Mouse (Mus musculus) midbrain, postnatal 0 days (tissue): ENCODE measurements around the gene Bcl2l15. TPM values are rescaled to one million over a fixed set of nuclear protein-coding genes. Genes with fewer than 3 reads are reported as not detected.
"Not testable (repeated sequence)": the region's sequence is repeated elsewhere in the genome, so short reads cannot be mapped to it uniquely, and the experiment has no call there.

ENCODE experiments used
- ATAC-seq: fragments of 200-750 bp; cut with Nextera tagmentation; 2 replicates; pipeline ENCODE4 v1.8.0; 2017; ENCODE audit warnings: moderate number of reproducible peaks, mild to moderate bottlenecking, moderate TSS enrichment, moderate library complexity; ENCODE audit not compliant: low FRiP score
- DNase-seq: peaks from one replicate; pipeline ENCODE4 v3.0.0-alpha.2; 2015; ENCODE audit warnings: low spot score
- H3K27ac ChIP-seq: fragments of 300-500 bp; sonication (generic); 2 replicates; pipeline ENCODE4 v1.5.1; 2014; ENCODE audit warnings: low read depth, mild to moderate bottlenecking, low read length, mixed read lengths
- H3K27me3 ChIP-seq: fragments of 300-500 bp; sonication (generic); 2 replicates; pipeline ENCODE4 v1.6.1; 2014; ENCODE audit warnings: low read length, control low read depth, mixed read lengths; ENCODE audit not compliant: insufficient read depth
- H3K36me3 ChIP-seq: fragments of 300-500 bp; sonication (generic); 2 replicates; pipeline ENCODE4 v1.6.1; 2014; ENCODE audit warnings: low read length, control low read depth, mixed read lengths; ENCODE audit not compliant: insufficient read depth
- H3K4me1 ChIP-seq: fragments of 300-500 bp; sonication (generic); 2 replicates; pipeline ENCODE4 v1.6.1; 2014; ENCODE audit warnings: mild to moderate bottlenecking, control low read depth, antibody characterized with exemption, low read length, mixed read lengths; ENCODE audit not compliant: insufficient read depth
- H3K4me2 ChIP-seq: fragments of 300-500 bp; sonication (generic); 2 replicates; pipeline ENCODE4 v1.6.1; 2014; ENCODE audit warnings: low read depth, mild to moderate bottlenecking, low read length, mixed read lengths; ENCODE audit not compliant: poor library complexity, severe bottlenecking
- H3K4me3 ChIP-seq: fragments of 300-500 bp; sonication (generic); 2 replicates; pipeline ENCODE4 v1.5.1; 2014; ENCODE audit warnings: low read depth, mild to moderate bottlenecking, low read length, moderate library complexity
- H3K9ac ChIP-seq: fragments of 300-500 bp; sonication (generic); replicated peaks from 2 replicates; pipeline ENCODE4 v1.6.1; 2014; ENCODE audit warnings: mild to moderate bottlenecking, low read length, moderate library complexity, mixed read lengths; ENCODE audit not compliant: poor library complexity, severe bottlenecking
- H3K9me3 ChIP-seq: fragments of 300-500 bp; sonication (generic); 2 replicates; pipeline ENCODE4 v1.6.1; 2016; ENCODE audit warnings: low read length, control low read depth
- CTCF ChIP-seq: IDR thresholded peaks from 2 replicates; pipeline ENCODE4 v1.5.1; 2016; ENCODE audit warnings: antibody characterized with exemption, mild to moderate bottlenecking
- WGBS: fragments of 180-500 bp; shearing (Covaris S2); extraction: QIAGEN DNeasy Blood & Tissue Kit; methylation state at CpG from one replicate; pipeline ENCODE4 v1.1.7; 2014; 5-methylcytosine and 5-hydroxymethylcytosine counted together
- polyA plus RNA-seq: library from polyadenylated mRNA; unstranded; fragments of >200 nt; fragmentation: Nextera tagmentation; extraction: Ambion mirVana; gene quantifications from 2 replicates; pipeline ENCODE4 v1.2.1, GENCODE M21; 2015
- total RNA-seq: library from RNA; depleted of rRNA; stranded (reverse); fragments of >200 nt; gene quantifications from 2 replicates; pipeline ENCODE4 v1.2.3, GENCODE M21; 2014

The Bcl2l15 gene
- total and polyA plus RNA-seq, 2 experiments from 2014 or later, result 2.5 TPM; not detected in 1

DNA sequence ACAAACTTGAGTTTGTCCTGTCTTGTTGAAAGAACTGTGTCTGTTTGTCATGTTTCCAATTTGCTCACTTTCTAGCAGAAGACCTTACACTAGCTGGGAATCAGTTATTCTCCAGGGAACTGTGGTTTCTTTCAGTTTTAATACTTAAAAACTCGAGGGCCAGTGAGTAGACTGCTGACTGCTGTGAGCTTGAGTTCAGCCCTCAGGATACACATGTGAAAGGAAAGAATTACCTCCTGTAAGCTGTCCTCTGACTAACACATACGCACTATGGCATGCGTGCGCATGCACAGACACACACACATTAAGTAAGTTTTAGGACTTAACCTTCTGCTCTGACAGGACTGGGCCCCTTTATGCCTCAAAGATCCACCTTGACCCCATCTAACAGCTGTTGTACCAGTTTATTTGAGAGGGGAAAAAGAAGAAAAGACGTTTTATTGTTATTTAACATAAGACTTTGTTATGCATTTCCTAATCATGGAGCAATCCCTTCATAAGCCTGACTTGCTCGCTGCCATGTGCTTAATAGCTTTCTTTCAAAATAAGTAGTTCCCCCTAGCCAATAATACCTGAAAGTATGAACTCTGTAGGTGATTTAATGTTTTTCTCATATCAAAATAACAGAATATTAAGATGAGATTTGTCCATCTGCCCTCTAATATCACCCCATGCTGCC, 3.0 kb downstream of the Bcl2l15 start:
- no peak for TF ChIP-seq CTCF
- Histone ChIP-seq H3K36me3 (no peaks in the 10 kb centered on the region), H3K27me3 (no peaks in the 10 kb centered on the region), H3K4me2 (no peak overlapping the region), H3K4me3 (no peak overlapping the region), H3K4me1 (no peaks in the 10 kb centered on the region), H3K27ac (no peak overlapping the region), H3K9ac (no peak overlapping the region), H3K9me3 (no peaks in the 10 kb centered on the region)
- ATAC-seq, result no peak
- no peak for DNase-seq
- 75% methylated on average over 6 of the region's 6 CpGs for WGBS

DNA sequence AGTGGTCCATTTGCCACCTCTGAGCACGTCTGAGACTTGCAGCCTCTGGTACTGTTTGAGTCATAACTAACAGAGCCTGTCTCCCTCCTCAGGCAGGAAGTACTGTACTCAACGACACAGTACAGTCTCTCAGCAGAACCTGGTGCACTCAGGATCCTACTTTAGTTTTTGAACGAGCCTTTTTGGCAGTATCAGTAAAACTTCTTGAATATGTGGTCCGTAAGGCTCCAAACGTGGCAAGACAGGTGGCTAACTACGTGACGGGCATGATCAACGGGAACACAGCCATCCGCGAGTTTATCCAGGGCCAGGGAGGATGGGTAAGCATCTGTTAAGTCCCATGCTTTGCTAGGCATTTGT, 3.5 kb downstream of the Bcl2l15 start:
- Histone ChIP-seq H3K4me1 (no peaks in the 10 kb centered on the region), H3K9ac (no peak overlapping the region), H3K4me2 (no peak overlapping the region), H3K9me3 (no peaks in the 10 kb centered on the region), H3K4me3 (no peak overlapping the region), H3K27me3 (no peaks in the 10 kb centered on the region), H3K27ac (no peak overlapping the region), H3K36me3 (no peaks in the 10 kb centered on the region)
- DNase-seq (no peak), ATAC-seq (no peak)
- no peak for TF ChIP-seq CTCF
- whole genome bisulfite sequencing, result 82% methylated on average over 10 of the region's 10 CpGs

DNA sequence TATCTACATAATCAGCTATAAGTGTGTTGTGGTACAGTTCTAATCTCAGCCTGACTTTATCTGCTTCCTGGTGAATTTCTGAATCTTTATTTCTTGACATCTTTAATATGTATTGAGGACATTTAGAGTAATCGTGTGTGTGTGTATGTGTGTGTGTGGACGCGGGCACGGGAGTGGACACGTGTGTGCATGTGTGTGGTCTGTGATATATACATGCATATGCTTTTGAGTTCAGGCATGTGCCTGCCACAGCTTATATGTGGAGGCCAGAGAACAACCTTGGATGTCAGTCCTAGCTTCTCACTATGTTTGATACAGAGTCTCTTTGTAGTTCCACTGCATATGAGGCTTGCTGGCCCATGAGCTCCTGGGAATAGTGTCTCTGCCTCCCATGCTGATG, 4.1 kb downstream of the Bcl2l15 start:
- no peak for DNase-seq
- Histone ChIP-seq H3K4me1 (no peaks in the 10 kb centered on the region), H3K27me3 (no peaks in the 10 kb centered on the region), H3K9ac (no peak overlapping the region), H3K36me3 (no peaks in the 10 kb centered on the region), H3K27ac (no peak overlapping the region), H3K4me2 (no peak overlapping the region), H3K9me3 (no peaks in the 10 kb centered on the region), H3K4me3 (no peak overlapping the region)
- no peak for TF ChIP-seq CTCF
- WGBS, result 97% methylated on average over 5 of the region's 5 CpGs
- no peak for ATAC-seq

DNA sequence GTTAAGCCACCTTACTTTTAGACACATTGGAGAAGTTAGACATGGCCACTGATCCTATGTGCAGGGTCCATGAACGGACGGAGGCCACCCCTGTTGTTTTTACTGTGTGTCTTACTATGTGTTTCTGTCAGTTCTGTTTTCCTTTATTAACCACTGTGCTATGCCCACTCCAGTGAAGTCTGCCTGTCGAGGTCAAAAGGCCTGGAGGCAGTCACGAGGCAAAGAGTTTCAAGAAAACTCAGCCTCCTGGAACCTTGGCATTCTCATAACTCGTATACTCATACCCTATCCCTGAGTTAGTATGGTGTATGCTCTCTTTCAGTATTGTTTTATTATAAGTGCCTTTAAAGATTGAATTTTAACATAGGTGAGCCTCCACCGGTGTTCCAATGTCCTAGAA, 7.3 kb downstream of the Bcl2l15 start:
- no peaks in the 10 kb centered on the region for H3K4me1 ChIP-seq
- no peaks in the 10 kb centered on the region for H3K36me3 ChIP-seq
- WGBS, result 92% methylated on average over 6 of the region's 6 CpGs
- no peak overlapping the region for H3K4me3 ChIP-seq
- ATAC-seq (no peak), DNase-seq (no peak)
- no peaks in the 10 kb centered on the region for H3K9me3 ChIP-seq
- no peak overlapping the region for H3K4me2 ChIP-seq
- H3K27ac ChIP-seq, result no peak overlapping the region
- H3K27me3 ChIP-seq, result no peaks in the 10 kb centered on the region
- H3K9ac ChIP-seq, result no peak overlapping the region
- no peak for TF ChIP-seq CTCF

DNA sequence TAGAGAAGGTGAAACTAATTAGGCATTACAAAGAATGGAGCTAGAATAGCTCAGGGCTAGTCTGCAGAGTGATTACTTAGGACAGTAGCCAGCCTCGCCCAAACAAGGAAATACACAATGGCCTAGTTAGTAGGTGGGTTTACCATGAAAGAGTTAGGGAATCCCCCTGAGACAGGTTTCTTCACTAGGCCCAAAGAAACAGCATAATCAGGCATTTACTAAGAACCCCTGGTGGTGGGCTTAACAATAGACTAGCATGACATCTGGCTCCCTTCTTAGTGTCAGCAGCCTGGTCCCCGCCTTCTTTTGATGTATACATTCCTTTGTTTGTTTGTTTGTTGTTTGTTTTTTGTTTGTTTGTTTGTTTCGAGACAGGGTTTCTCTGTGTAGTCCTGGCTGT, 7.8 kb downstream of the Bcl2l15 start:
- not testable (repeated sequence) for ATAC-seq

DNA sequence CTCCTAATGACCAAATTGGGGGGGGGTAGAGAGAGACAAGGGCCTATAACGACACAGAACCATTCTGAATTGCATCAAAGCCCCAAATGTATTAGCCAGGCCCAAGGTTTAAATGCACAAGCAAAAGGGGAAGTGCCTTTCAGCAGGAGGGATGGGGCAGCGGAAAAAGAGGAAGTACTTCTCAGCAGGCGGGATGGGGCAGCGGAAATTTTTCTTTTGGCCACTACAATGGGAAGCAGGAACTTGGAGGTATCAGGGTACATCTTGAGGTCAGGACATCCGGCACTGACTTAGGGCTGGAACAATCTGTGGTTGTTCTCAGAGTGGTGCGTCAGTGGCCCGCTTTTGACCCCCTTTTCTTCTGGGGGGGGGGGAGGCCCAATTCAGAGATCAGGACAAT, 8.5 kb downstream of the Bcl2l15 start:
- not testable (repeated sequence) for H3K9ac ChIP-seq, H3K27ac ChIP-seq, H3K4me3 ChIP-seq, H3K27me3 ChIP-seq, H3K4me1 ChIP-seq, H3K9me3 ChIP-seq, DNase-seq, H3K36me3 ChIP-seq, H3K4me2 ChIP-seq, ATAC-seq
- 94% methylated on average over 7 of the region's 7 CpGs for WGBS

More for the DNA sequence above, 7.8 kb downstream of the Bcl2l15 start:
- 83% methylated on average over 3 of the region's 3 CpGs for WGBS
- H3K4me3 ChIP-seq, H3K4me2 ChIP-seq, H3K27me3 ChIP-seq, H3K36me3 ChIP-seq, H3K9me3 ChIP-seq, H3K9ac ChIP-seq, DNase-seq, H3K27ac ChIP-seq, H3K4me1 ChIP-seq: not testable (repeated sequence)
